Mouse (Mus musculus): ENCODE results near the gene Rrp8. TPM values are rescaled to one million over a fixed set of nuclear protein-coding genes. Genes with fewer than 3 reads are reported as not detected.

Rrp8 gene
- polyA plus RNA-seq, 1 experiment from 2014 or later = 11.5 TPM

DNA sequence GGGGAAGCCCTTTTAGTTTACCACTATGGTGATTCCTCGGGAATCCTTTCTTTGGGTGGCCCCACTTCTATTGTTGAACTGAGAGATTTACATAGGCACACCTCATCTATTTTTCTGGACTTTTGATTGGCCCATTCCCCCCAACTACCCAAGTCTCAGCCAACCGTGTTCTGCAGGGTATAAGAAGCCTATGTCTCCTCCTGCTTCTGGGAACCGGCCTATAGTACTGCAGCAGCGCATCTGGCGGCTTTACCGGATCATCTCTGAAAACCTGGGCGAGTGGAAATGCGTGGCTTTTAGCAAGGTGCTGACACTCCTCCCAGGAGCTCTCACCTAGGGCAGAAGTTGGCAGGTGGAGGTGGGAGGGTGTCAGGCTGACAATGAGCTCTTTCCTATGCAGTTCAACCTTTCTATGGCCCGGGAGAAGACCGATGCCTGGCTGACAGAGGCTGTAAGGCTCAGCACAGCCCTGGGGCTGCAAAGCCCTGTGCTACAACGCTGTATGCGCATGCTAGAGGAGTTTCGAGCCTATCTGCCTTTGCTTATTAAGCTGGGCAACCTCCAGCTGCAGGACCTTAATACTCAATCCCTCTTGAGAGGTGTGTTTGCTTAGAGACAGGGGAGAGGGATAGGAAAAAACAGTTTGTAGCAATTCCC is 51.5 kb downstream of the Rrp8 start:
- 26% methylated on average over 13 of the region's 13 CpGs for WGBS (ENCODE audit: insufficient replicate concordance)
- Histone ChIP-seq H3K9ac (ENCODE audit: low read depth, low read length) (no peak overlapping the region), H3K27ac (ENCODE audit: low read length) (no peak overlapping the region), H3K4me3 (ENCODE audit: low read depth, low read length) (no peak overlapping the region), H3K9me3 (replicated peaks; ENCODE audit: control insufficient read depth, low read length) (no peaks in the 10 kb centered on the region), H3K36me3 (ENCODE audit: control insufficient read depth, insufficient read depth) (no peaks in the 10 kb centered on the region), H3K27me3 (ENCODE audit: control insufficient read depth, insufficient read depth, low read depth, low read length) (no peaks in the 10 kb centered on the region), H3K4me1 (ENCODE audit: control insufficient read depth, low read depth, low read length) (no peaks in the 10 kb centered on the region), H3K4me2 (ENCODE audit: low read depth, low read length) (no peak overlapping the region)
- no peak for ATAC-seq (ENCODE audit: low read depth)

Other genes with a start within 250 kb of the Rrp8 start
- gene Smpd1, start 183.0 kb downstream of the Rrp8 start, polyA plus RNA-seq (2015; fragmentation: Nextera tagmentation; extraction: Ambion mirVana) = 21.3 and 21.9 TPM in 2 replicates
- 1.9 and 3.3 TPM in 2 replicates for gene Apbb1, start 155.7 kb downstream of the Rrp8 start, polyA plus RNA-seq (2015; fragmentation: Nextera tagmentation; extraction: Ambion mirVana)
- gene Hpx, start 137.2 kb downstream of the Rrp8 start, polyA plus RNA-seq (2015; fragmentation: Nextera tagmentation; extraction: Ambion mirVana) = 451 and 504 TPM in 2 replicates
- gene Trim3, start 103.8 kb downstream of the Rrp8 start, polyA plus RNA-seq (2015; fragmentation: Nextera tagmentation; extraction: Ambion mirVana) = 3.1 and 4.6 TPM in 2 replicates
- 91.7 and 106 TPM in 2 replicates for gene Timm10b, start 97.3 kb downstream of the Rrp8 start, polyA plus RNA-seq (2015; fragmentation: Nextera tagmentation; extraction: Ambion mirVana)
- gene Arfip2, start 97.0 kb downstream of the Rrp8 start, polyA plus RNA-seq (2015; fragmentation: Nextera tagmentation; extraction: Ambion mirVana) = 11.0 and 11.2 TPM in 2 replicates
- 4.1 and 17.0 TPM in 2 replicates for gene Gm45799, start 96.8 kb downstream of the Rrp8 start, polyA plus RNA-seq (2015; fragmentation: Nextera tagmentation; extraction: Ambion mirVana)
- gene Dnhd1, start 86.6 kb downstream of the Rrp8 start, polyA plus RNA-seq (2015; fragmentation: Nextera tagmentation; extraction: Ambion mirVana) = 0.13 and 0.16 TPM in 2 replicates
- 114 and 116 TPM in 2 replicates for gene Ilk, start 793 bp downstream of the Rrp8 start, polyA plus RNA-seq (2015; fragmentation: Nextera tagmentation; extraction: Ambion mirVana)
- gene Taf10, start 7.0 kb upstream of the Rrp8 start, polyA plus RNA-seq (2015; fragmentation: Nextera tagmentation; extraction: Ambion mirVana) = 82.4 and 84.8 TPM in 2 replicates
- gene Tpp1, start 14.8 kb upstream of the Rrp8 start, polyA plus RNA-seq (2015; fragmentation: Nextera tagmentation; extraction: Ambion mirVana) = 65.0 and 73.5 TPM in 2 replicates
- gene Dchs1, start 50.3 kb upstream of the Rrp8 start, polyA plus RNA-seq (2015; fragmentation: Nextera tagmentation; extraction: Ambion mirVana) = 0.77 and 0.91 TPM in 2 replicates
- 204 and 210 TPM in 2 replicates for gene Mrpl17, start 73.7 kb upstream of the Rrp8 start, polyA plus RNA-seq (2015; fragmentation: Nextera tagmentation; extraction: Ambion mirVana)
- gene Gm4070, start 216.6 kb upstream of the Rrp8 start, polyA plus RNA-seq (2015; fragmentation: Nextera tagmentation; extraction: Ambion mirVana) = 0.98 and 1.3 TPM in 2 replicates